Mouse (Mus musculus) MEL (cell line): ENCODE results near the gene Zfp345. TPM values are rescaled to one million over a fixed set of nuclear protein-coding genes. Genes with fewer than 3 reads are reported as not detected.
"Not testable (repeated sequence)": the region's sequence is repeated elsewhere in the genome, so short reads cannot be mapped to it uniquely, and the experiment has no call there.

ENCODE experiments used
- DNase-seq: peaks from one replicate; pipeline ENCODE4 v3.0.0; 2011; ENCODE audit warnings: low read depth, low spot score
- H3K27ac ChIP-seq: 2 replicates; pipeline ENCODE4 v1.5.1; 2012; ENCODE audit warnings: low read depth, mild to moderate bottlenecking, control low read depth, low read length, moderate library complexity; ENCODE audit not compliant: control insufficient read depth
- H3K27me3 ChIP-seq, 2 experiments: fragments of 150-350 bp in 1 of 2; sonication (generic) in 1 of 2; 2 replicates each; pipeline ENCODE4 v1.6.1; 2012; ENCODE audit warnings: low read length in 2 of 2, mild to moderate bottlenecking in 2 of 2, improper control_type of control experiment in 1 of 2, moderate library complexity in 1 of 2; ENCODE audit not compliant: insufficient read depth in 2 of 2, control insufficient read depth in 1 of 2
- H3K36me3 ChIP-seq, 2 experiments: 2 replicates each; pipeline ENCODE4 v1.6.1; 2012 to 2014; ENCODE audit warnings: low read length in 2 of 2, improper control_type of control experiment in 1 of 2, inconsistent platforms in 1 of 2, mild to moderate bottlenecking in 1 of 2; ENCODE audit not compliant: insufficient read depth in 2 of 2, control insufficient read depth in 1 of 2
- H3K4me1 ChIP-seq, 2 experiments: fragments of 150-350 bp in 1 of 2; sonication (generic) in 1 of 2; 2 replicates each; pipeline ENCODE4 v1.6.1; 2012; ENCODE audit warnings: low read length in 2 of 2, improper control_type of control experiment in 1 of 2, mild to moderate bottlenecking in 1 of 2; ENCODE audit not compliant: insufficient read depth in 2 of 2, control insufficient read depth in 1 of 2
- H3K4me3 ChIP-seq, 2 experiments: fragments of 150-350 bp in 1 of 2; sonication (generic) in 1 of 2; 2 replicates each; pipeline ENCODE4 v1.5.1; 2012; ENCODE audit warnings: low read depth in 2 of 2, low read length in 2 of 2, mild to moderate bottlenecking in 2 of 2, moderate library complexity in 2 of 2, control low read depth in 1 of 2, improper control_type of control experiment in 1 of 2; ENCODE audit not compliant: control insufficient read depth in 1 of 2, insufficient read depth in 1 of 2
- H3K79me2 ChIP-seq: 2 replicates; pipeline ENCODE4 v1.6.1; 2012; ENCODE audit warnings: mild to moderate bottlenecking, low read length, moderate library complexity; ENCODE audit not compliant: control insufficient read depth, poor library complexity, insufficient read depth
- H3K9ac ChIP-seq: 2 replicates; pipeline ENCODE4 v1.6.1; 2012; ENCODE audit warnings: low read depth, mild to moderate bottlenecking, control low read depth, low read length, moderate library complexity; ENCODE audit not compliant: control insufficient read depth, poor library complexity, severe bottlenecking
- H3K9me3 ChIP-seq: fragments of 150-350 bp; sonication (generic); replicated peaks from 2 replicates; pipeline ENCODE4 v1.6.1; 2012; ENCODE audit warnings: mild to moderate bottlenecking, low read length, improper control_type of control experiment, moderate library complexity; ENCODE audit not compliant: insufficient read depth
- CHD1 ChIP-seq: IDR thresholded peaks from 2 replicates; pipeline ENCODE4 v1.6.1; 2012; ENCODE audit warnings: low read depth, mild to moderate bottlenecking, inconsistent platforms, low read length, improper control_type of control experiment
- CTCF ChIP-seq, 3 experiments: IDR thresholded peaks in 2 of 3; conservative IDR thresholded peaks in 1 of 3; 2 replicates each; pipeline ENCODE4 v1.5.1; 2011 to 2012; ENCODE audit warnings: low read length in 3 of 3, low read depth in 2 of 3, mild to moderate bottlenecking in 2 of 3, improper control_type of control experiment in 1 of 3, inconsistent platforms in 1 of 3, mixed read lengths in 1 of 3, moderate library complexity in 1 of 3; ENCODE audit not compliant: control insufficient read depth in 1 of 3, insufficient read depth in 1 of 3, poor library complexity in 1 of 3, severe bottlenecking in 1 of 3
- E2F4 ChIP-seq: IDR thresholded peaks from 2 replicates; pipeline ENCODE4 v1.6.1; 2011; ENCODE audit warnings: low read depth, low read length, improper control_type of control experiment, borderline replicate concordance
- EP300 ChIP-seq, 2 experiments: IDR thresholded peaks; 2 replicates each; pipeline ENCODE4 v1.6.1; 2011; ENCODE audit warnings: improper control_type of control experiment in 2 of 2, low read length in 2 of 2, low read depth in 1 of 2, mild to moderate bottlenecking in 1 of 2
- KAT2A ChIP-seq: conservative IDR thresholded peaks from 2 replicates; pipeline ENCODE4 v1.6.1; 2012; ENCODE audit warnings: low read depth, low read length, improper control_type of control experiment, inconsistent platforms
- MAX ChIP-seq: IDR thresholded peaks from 2 replicates; pipeline ENCODE4 v1.6.1; 2011; ENCODE audit warnings: low read length, improper control_type of control experiment
- MEF2A ChIP-seq: IDR thresholded peaks from 2 replicates; pipeline ENCODE4 v1.6.1; 2014; ENCODE audit warnings: low read depth, mild to moderate bottlenecking, inconsistent platforms, low read length, improper control_type of control experiment; ENCODE audit not compliant: poor library complexity, insufficient replicate concordance, severe bottlenecking; ENCODE audit errors: extremely low read depth
- MYC ChIP-seq: IDR thresholded peaks from 2 replicates; pipeline ENCODE4 v1.6.1; 2011; ENCODE audit warnings: low read depth, mild to moderate bottlenecking, low read length, improper control_type of control experiment, moderate library complexity
- NRF1 ChIP-seq: IDR thresholded peaks from 2 replicates; pipeline ENCODE4 v1.6.1; 2014; ENCODE audit warnings: low read depth, mild to moderate bottlenecking, inconsistent platforms, low read length, improper control_type of control experiment, moderate library complexity; ENCODE audit not compliant: poor library complexity, insufficient read depth, severe bottlenecking
- POLR2A ChIP-seq, 2 experiments: IDR thresholded peaks; 2 replicates each; pipeline ENCODE4 v1.6.1; 2011 to 2012; ENCODE audit warnings: low read length in 2 of 2, mild to moderate bottlenecking in 2 of 2, control low read depth in 1 of 2, improper control_type of control experiment in 1 of 2, low read depth in 1 of 2, moderate library complexity in 1 of 2; ENCODE audit not compliant: control insufficient read depth in 1 of 2, insufficient read depth in 1 of 2, poor library complexity in 1 of 2
- POLR2AphosphoS2 ChIP-seq: IDR thresholded peaks from 2 replicates; pipeline ENCODE4 v1.6.1; 2011; ENCODE audit warnings: low read length, improper control_type of control experiment
- RAD21 ChIP-seq: IDR thresholded peaks from 2 replicates; pipeline ENCODE4 v1.6.1; 2011; ENCODE audit warnings: mild to moderate bottlenecking, low read depth, low read length, improper control_type of control experiment
- RCOR1 ChIP-seq: IDR thresholded peaks from 2 replicates; pipeline ENCODE4 v1.6.1; 2012; ENCODE audit warnings: low read depth, mild to moderate bottlenecking, inconsistent platforms, low read length, improper control_type of control experiment
- SIN3A ChIP-seq: IDR thresholded peaks from 2 replicates; pipeline ENCODE4 v1.6.1; 2012; ENCODE audit warnings: low read length, improper control_type of control experiment, inconsistent platforms
- SMC3 ChIP-seq: IDR thresholded peaks from 2 replicates; pipeline ENCODE4 v1.6.1; 2011; ENCODE audit warnings: low read depth, low read length, improper control_type of control experiment
- TBP ChIP-seq: IDR thresholded peaks from 2 replicates; pipeline ENCODE4 v1.8.0; 2011; ENCODE audit warnings: low read depth, low read length, improper control_type of control experiment
- ZC3H11A ChIP-seq: IDR thresholded peaks from 2 replicates; pipeline ENCODE4 v1.6.1; 2012; ENCODE audit warnings: low read depth, mild to moderate bottlenecking, inconsistent platforms, low read length, improper control_type of control experiment
- ZKSCAN1 ChIP-seq: IDR thresholded peaks from 2 replicates; pipeline ENCODE4 v1.6.1; 2012; ENCODE audit warnings: low read depth, mild to moderate bottlenecking, inconsistent platforms, low read length, improper control_type of control experiment, moderate library complexity
- ZNF384 ChIP-seq: IDR thresholded peaks from 2 replicates; pipeline ENCODE4 v1.6.1; 2012; ENCODE audit warnings: low read depth, mild to moderate bottlenecking, inconsistent platforms, low read length, improper control_type of control experiment
- polyA plus RNA-seq, 2 experiments: library from polyadenylated mRNA; stranded (reverse) in 1 of 2; unstranded in 1 of 2; fragments of >175 nt in 1 of 2; fragments of >200 nt in 1 of 2; gene quantifications; 2 replicates each; pipeline versions ENCODE4 v1.2.1 to v1.2.4; 2012; ENCODE audit warnings: low replicate concordance in 2 of 2, low read depth in 1 of 2; ENCODE audit not compliant: insufficient read length in 2 of 2, insufficient read depth in 1 of 2, missing spikeins in 1 of 2
- total RNA-seq: library from RNA; depleted of rRNA; stranded (reverse); fragments of 300-350 nt; gene quantifications from 2 replicates; pipeline ENCODE4 v1.2.3, GENCODE M21; 2012; rRNA removed

Gene Zfp345
- total RNA-seq (2.5 and 3.0 TPM in 2 replicates), polyA plus RNA-seq (100 to 1,000 TPM in 1 of 2 experiments, 1 to 10 TPM in 1; 1.0 to 254 TPM)

DNA sequence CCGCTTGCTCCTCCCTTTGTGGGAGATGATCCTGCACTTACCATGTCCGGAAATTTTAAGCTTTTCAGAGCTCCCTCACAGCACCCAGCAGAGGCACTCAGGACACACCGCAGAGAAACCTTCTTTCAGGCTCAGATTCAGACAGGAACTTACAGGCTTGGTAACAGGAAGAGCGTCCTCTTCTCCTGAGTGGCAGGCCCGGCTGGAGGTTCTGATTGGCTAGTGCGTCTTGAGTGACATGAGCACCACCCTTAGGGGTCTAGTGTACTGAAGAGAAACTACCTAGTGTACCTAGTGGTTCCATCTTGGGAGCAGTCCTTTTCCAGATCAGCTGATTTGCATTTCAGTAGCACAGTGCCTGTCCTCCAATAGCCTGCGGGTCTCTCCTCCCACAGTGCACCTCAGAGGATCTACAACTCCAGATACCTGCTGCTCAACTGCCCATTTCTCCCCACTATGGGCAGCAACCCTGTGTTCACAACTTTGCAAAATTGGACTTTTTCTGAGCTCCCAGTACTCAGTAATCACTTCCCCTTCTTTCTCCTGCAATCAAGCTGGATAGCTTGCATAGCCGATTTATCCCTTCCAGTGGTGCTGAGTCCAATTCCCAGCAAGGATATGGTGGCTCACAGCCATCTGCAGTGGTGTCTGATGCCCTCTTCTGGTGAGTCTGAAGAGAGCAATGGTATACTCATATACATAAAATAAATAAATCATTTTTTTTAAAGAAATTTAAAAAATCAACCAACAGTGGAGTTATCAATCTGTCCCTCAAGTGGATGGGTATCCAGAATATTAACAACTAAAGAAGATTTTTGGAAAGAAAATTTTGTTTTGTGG lies at the start of gene Zfp345:
Gene Zfp345, minus strand, starts transcription at position 153 of the 840 bp plus-strand sequence.
- peak; percentile 64 for DNase-seq
- Histone ChIP-seq H3K27ac (peak within 1 kb of the TSS; percentile 25; the same call in 1 of the 2 replicates), H3K4me3 (peak within 1 kb of the TSS; percentile 68 to 73), H3K9ac (peak within 1 kb of the TSS; percentile 58)
- H3K9me3 ChIP-seq, H3K27me3 ChIP-seq, H3K4me1 ChIP-seq, H3K36me3 ChIP-seq, H3K79me2 ChIP-seq: not testable (repeated sequence)
- peak; percentile 63 for TF ChIP-seq RAD21
- peak; percentile 65 for TF ChIP-seq ZC3H11A
- TF ChIP-seq SMC3 = peak; percentile 55
- peak in 1 of 2 experiments; percentile 22; a peak in 1 of 4 replicates for TF ChIP-seq POLR2A (IDR thresholded peaks at IDR 0.05; ENCODE audit: control insufficient read depth in 1 of 2, insufficient read depth in 1 of 2, low read depth in 1 of 2, low read length in 2 of 2, poor library complexity in 1 of 2)
- peak; percentile 22 to 55 (median 48) for TF ChIP-seq CTCF (IDR thresholded peaks at IDR 0.05 in 2 of 3, conservative IDR thresholded peaks at IDR 0.05 in 1 of 3; ENCODE audit: control insufficient read depth in 1 of 3, insufficient read depth in 1 of 3, low read depth in 2 of 3, low read length in 3 of 3, poor library complexity in 1 of 3, severe bottlenecking in 1 of 3)
- peak; percentile 54; the same call in 1 of the 2 replicates for TF ChIP-seq ZNF384

DNA sequence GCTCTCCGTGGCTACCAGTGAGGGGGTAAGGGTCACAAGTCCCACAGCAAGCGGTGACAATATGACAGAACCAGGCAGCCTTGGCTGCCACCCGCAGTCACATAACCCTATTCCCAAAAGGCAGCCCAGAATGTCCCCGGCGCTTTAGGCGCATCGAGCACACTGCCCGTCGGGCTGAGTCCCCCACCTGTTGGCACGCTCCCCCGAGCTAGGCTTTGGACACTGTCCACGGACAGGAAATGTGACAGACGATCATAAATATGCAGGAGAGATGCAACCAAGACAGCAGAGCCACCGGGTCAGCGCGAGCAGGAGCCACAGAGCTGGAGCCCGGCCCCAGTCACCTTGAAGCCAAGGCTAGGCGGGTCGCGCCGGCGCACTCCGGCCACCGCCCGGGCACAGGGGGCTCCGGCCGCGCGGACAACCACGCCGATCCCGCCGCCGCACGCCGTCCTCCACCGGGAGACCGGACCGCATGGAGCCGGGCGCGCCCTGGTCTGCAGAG lies 40.9 kb upstream of the Zfp345 start:
- Histone ChIP-seq H3K9ac (no peak overlapping the region), H3K4me3 (no peak overlapping the region), H3K9me3 (no peaks in the 10 kb centered on the region), H3K4me1 (no peaks in the 10 kb centered on the region), H3K79me2 (no peaks in the 10 kb centered on the region), H3K27me3 (no peaks in the 10 kb centered on the region)
- DNase-seq = no peak
- TF ChIP-seq RCOR1 (no peak), NRF1 (no peak), KAT2A (no peak), TBP (no peak), MAX (no peak), ZC3H11A (no peak), CHD1 (no peak), ZKSCAN1 (no peak), SIN3A (no peak), MEF2A (no peak), E2F4 (no peak), POLR2AphosphoS2 (no peak), MYC (no peak), EP300 (IDR thresholded peaks at IDR 0.05; ENCODE audit: low read depth in 1 of 2, low read length in 2 of 2) (no peak)
- TF ChIP-seq, all 39 proteins: peak for 0
- H3K36me3 ChIP-seq = no peaks in the 10 kb centered on the region
- no peak overlapping the region for H3K27ac ChIP-seq
